Mouse (Mus musculus) embryonic facial prominence, embryonic 14.5 days (tissue): ENCODE data around the gene Inpp4b. TPM values are rescaled to one million over a fixed set of nuclear protein-coding genes. Genes with fewer than 3 reads are reported as not detected.

Experiments
- ATAC-seq: fragments of 200-750 bp; cut with Nextera tagmentation; 2 replicates; pipeline ENCODE4 v1.8.0; 2017; ENCODE audit warnings: low read depth, moderate number of reproducible peaks, moderate TSS enrichment
- DNase-seq: peaks from one replicate; pipeline ENCODE4 v3.0.0-alpha.2; 2015; ENCODE audit warnings: low spot score
- H3K27ac ChIP-seq: fragments of 300-500 bp; sonication (generic); replicated peaks from 2 replicates; pipeline ENCODE4 v1.5.1; 2014; ENCODE audit warnings: low read depth, mild to moderate bottlenecking, low read length, moderate library complexity
- H3K27me3 ChIP-seq: fragments of 300-500 bp; sonication (generic); replicated peaks from 2 replicates; pipeline ENCODE4 v1.6.1; 2014; ENCODE audit warnings: low read length; ENCODE audit not compliant: control insufficient read depth, insufficient read depth
- H3K36me3 ChIP-seq: fragments of 300-500 bp; sonication (generic); 2 replicates; pipeline ENCODE4 v1.6.1; 2014; ENCODE audit warnings: low read length, mixed read lengths; ENCODE audit not compliant: control insufficient read depth, insufficient read depth
- H3K4me1 ChIP-seq: fragments of 300-500 bp; sonication (generic); 2 replicates; pipeline ENCODE4 v1.6.1; 2014; ENCODE audit warnings: antibody characterized with exemption, low read length; ENCODE audit not compliant: control insufficient read depth, insufficient read depth
- H3K4me2 ChIP-seq: fragments of 300-500 bp; sonication (generic); 2 replicates; pipeline ENCODE4 v1.6.1; 2014; ENCODE audit warnings: low read depth, mild to moderate bottlenecking, low read length, moderate library complexity, mixed read lengths
- H3K4me3 ChIP-seq: fragments of 300-500 bp; sonication (generic); 2 replicates; pipeline ENCODE4 v1.5.1; 2014; ENCODE audit warnings: low read depth, mild to moderate bottlenecking, low read length
- H3K9ac ChIP-seq: fragments of 300-500 bp; sonication (generic); 2 replicates; pipeline ENCODE4 v1.6.1; 2014; ENCODE audit warnings: low read depth, mild to moderate bottlenecking, low read length, moderate library complexity, mixed read lengths
- H3K9me3 ChIP-seq: fragments of 300-500 bp; sonication (generic); 2 replicates; pipeline ENCODE4 v1.6.1; 2016; ENCODE audit warnings: low read length; ENCODE audit not compliant: control insufficient read depth
- WGBS: fragments of 180-500 bp; shearing (Covaris S2); extraction: QIAGEN DNeasy Blood & Tissue Kit; methylation state at CpG from one replicate; pipeline ENCODE4 v1.1.7; 2014; 5-methylcytosine and 5-hydroxymethylcytosine counted together
- polyA plus RNA-seq: library from polyadenylated mRNA; unstranded; fragments of >200 nt; fragmentation: Nextera tagmentation; extraction: Ambion mirVana; gene quantifications from 2 replicates; pipeline ENCODE4 v1.2.1, GENCODE M21; 2014

Gene Inpp4b
- polyA plus RNA-seq, 1 experiment from 2014 or later: 14.9 TPM

GRCm38 (mm10) chr8:81840512-81840911, 498.2 kb downstream of the Inpp4b start:
- H3K4me1 ChIP-seq: no peaks in the 10 kb centered on the region
- H3K4me3 ChIP-seq: no peak overlapping the region
- no peak overlapping the region for H3K4me2 ChIP-seq
- H3K9ac ChIP-seq: no peak overlapping the region
- no peaks in the 10 kb centered on the region for H3K9me3 ChIP-seq
- H3K36me3 ChIP-seq: no peaks in the 10 kb centered on the region
- no peaks in the 10 kb centered on the region for H3K27me3 ChIP-seq
- H3K27ac ChIP-seq: no peak overlapping the region
- DNase-seq (no peak), ATAC-seq (no peak)

DNA sequence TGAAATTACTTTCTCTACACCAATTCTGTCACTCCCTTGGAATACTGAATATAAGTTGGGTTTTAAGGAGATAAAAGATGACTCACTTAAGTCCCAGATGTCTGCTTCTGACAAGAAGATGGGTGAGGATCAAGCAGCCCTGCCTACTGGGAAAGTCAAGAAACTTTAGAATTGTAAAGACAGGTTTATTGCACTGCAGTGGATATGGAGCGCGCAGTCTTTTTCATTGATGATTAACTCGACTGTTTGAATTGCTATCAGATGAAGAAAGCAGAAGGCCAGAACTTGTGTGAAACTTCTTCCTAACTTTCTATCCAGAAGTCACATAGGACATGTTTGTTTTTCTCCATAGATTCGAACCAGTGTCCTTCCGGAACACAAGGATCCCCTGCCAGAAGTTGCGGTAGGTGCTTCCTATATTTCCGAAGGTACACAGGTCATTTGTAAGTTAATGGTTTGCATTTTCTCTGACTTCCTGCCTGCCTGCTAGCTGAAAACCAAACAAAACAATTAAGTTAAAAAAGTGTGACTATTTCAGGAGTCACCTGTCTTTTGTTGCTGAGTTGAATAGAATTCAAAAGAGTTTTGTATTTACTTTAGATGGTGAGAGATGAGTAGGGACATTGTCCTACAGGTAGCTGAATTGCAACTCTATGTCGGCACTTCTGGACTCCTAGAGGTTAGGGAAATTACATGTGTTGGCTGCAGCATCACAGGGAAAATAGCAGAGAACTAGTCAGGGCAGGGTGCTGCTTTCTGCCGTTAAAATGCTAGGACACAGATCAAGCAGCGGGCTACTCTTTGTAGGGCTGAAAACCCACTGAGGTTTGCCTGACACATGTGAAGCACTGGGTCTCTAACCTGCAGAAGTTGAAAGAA, 502.0 kb downstream of the Inpp4b start:
- no peak overlapping the region for H3K27ac ChIP-seq
- no peak overlapping the region for H3K4me2 ChIP-seq
- no peak overlapping the region for H3K9ac ChIP-seq
- DNase-seq (no peak), ATAC-seq (no peak)
- H3K9me3 ChIP-seq: no peaks in the 10 kb centered on the region
- H3K36me3 ChIP-seq: no peaks in the 10 kb centered on the region
- H3K4me1 ChIP-seq: no peaks in the 10 kb centered on the region
- H3K27me3 ChIP-seq: no peaks in the 10 kb centered on the region
- no peak overlapping the region for H3K4me3 ChIP-seq
- 86% methylated on average over 10 of the region's 10 CpGs for WGBS

DNA sequence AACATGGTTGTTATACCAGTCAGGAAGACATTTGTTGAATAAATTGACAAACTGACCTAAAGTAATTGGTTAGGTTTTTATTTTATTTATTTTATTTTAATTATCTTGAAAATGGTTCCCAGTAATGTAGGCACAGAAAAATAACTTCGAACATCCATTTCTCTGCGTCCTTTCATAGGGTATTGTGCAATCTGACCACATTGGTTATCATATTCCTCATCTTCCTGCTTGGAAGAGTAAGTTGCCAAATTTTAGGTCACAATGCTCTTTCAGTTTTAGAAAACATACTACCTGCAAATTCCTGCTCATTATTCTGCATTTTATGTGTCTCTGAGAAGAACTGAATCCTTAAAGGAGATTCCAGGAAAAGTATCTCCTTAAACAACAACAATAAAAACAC, 505.6 kb downstream of the Inpp4b start:
- no peak overlapping the region for H3K9ac ChIP-seq
- DNase-seq: no peak
- no peak overlapping the region for H3K4me2 ChIP-seq
- no peak overlapping the region for H3K4me3 ChIP-seq
- no peaks in the 10 kb centered on the region for H3K9me3 ChIP-seq
- H3K27ac ChIP-seq: no peak overlapping the region
- no peak for ATAC-seq
- no peaks in the 10 kb centered on the region for H3K4me1 ChIP-seq
- H3K27me3 ChIP-seq: no peaks in the 10 kb centered on the region
- H3K36me3 ChIP-seq: no peaks in the 10 kb centered on the region
- WGBS: 98% methylated on average over 2 of the region's 2 CpGs

DNA sequence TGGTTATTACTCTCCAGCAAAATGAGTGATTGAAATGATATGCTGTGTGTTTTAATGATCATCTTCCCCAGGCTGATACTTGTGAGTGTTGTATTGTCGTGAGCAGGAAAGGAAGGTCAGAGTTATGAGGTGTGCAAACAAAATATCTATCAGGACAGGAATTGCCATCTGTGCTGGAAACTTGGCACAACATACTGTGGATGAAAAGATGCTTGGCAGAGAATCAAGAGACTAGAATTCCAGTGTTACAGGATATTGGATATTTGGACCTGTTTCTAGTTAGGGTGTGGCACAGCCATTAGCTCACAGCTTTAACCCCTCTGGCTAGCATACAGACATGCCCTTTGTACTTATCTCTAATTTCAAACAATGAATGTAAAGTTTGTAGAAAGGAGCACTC, 507.6 kb downstream of the Inpp4b start:
- no peak overlapping the region for H3K27ac ChIP-seq
- H3K27me3 ChIP-seq: no peaks in the 10 kb centered on the region
- DNase-seq (no peak), ATAC-seq (no peak)
- H3K36me3 ChIP-seq: no peaks in the 10 kb centered on the region
- H3K4me2 ChIP-seq: no peak overlapping the region
- no peak overlapping the region for H3K9ac ChIP-seq
- H3K9me3 ChIP-seq: no peaks in the 10 kb centered on the region
- H3K4me3 ChIP-seq: no peak overlapping the region
- WGBS: 43% methylated on average over 1 of the region's 1 CpGs
- H3K4me1 ChIP-seq: no peaks in the 10 kb centered on the region

DNA sequence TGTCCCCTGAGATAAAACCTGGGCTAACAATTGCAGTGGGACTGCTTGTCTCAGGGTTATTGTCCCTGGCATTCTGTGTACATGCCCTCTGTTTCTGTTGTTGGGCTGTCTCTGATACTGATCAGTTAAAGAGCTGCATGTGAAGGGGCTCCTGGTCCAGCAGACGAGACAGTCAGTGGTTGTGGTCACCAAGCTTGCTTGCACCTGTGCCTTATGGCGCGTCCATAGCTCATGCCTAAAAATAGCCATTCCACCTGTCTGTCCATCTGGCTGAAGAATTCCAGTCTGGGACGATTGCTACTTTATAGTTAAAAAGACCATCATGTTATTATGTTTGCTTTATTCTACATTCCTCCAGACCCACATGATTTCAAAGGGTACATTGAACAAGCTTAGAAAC, 510.8 kb downstream of the Inpp4b start:
- H3K27me3 ChIP-seq: no peaks in the 10 kb centered on the region
- no peak overlapping the region for H3K4me2 ChIP-seq
- WGBS: 66% methylated on average over 4 of the region's 4 CpGs
- peak; percentile 27 for DNase-seq
- H3K9ac ChIP-seq: no peak overlapping the region
- H3K4me1 ChIP-seq: no peaks in the 10 kb centered on the region
- no peaks in the 10 kb centered on the region for H3K36me3 ChIP-seq
- no peak overlapping the region for H3K4me3 ChIP-seq
- H3K9me3 ChIP-seq: no peaks in the 10 kb centered on the region
- no peak for ATAC-seq
- H3K27ac ChIP-seq: no peak overlapping the region

DNA sequence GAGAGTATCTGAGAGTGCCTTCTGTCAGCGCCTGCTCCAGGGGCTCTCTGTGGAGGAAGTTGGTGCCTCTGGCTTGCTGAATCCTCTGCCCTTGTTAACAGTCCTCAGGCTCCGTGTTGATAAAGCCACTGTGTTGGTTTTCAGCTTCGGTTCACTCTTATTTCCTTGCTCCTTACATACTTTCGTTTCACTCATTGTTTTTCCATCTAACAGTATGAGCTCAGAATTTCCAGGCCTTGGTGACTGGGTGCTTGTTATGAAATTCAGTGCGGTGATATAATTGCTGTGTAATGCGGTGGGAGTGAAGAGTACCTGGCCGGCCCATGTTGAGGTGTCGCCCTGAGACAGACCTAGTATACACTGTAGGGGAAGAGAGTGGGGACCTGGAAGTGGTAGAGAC, 512.2 kb downstream of the Inpp4b start:
- Histone ChIP-seq H3K9ac (no peak overlapping the region), H3K27me3 (no peaks in the 10 kb centered on the region), H3K36me3 (no peaks in the 10 kb centered on the region), H3K4me1 (no peaks in the 10 kb centered on the region), H3K9me3 (no peaks in the 10 kb centered on the region), H3K4me2 (no peak overlapping the region), H3K4me3 (no peak overlapping the region), H3K27ac (no peak overlapping the region)
- no peak for ATAC-seq
- no peak for DNase-seq
- 66% methylated on average over 8 of the region's 8 CpGs for WGBS

- H3K4me2 ChIP-seq: no peak overlapping the region
- H3K27ac ChIP-seq: no peak overlapping the region
- no peaks in the 10 kb centered on the region for H3K36me3 ChIP-seq
- H3K9ac ChIP-seq: no peak overlapping the region
- H3K4me3 ChIP-seq: no peak overlapping the region
- H3K9me3 ChIP-seq: no peaks in the 10 kb centered on the region
- no peak for ATAC-seq
- no peaks in the 10 kb centered on the region for H3K27me3 ChIP-seq
- no peaks in the 10 kb centered on the region for H3K4me1 ChIP-seq
- 88% methylated on average over 1 of the region's 1 CpGs for WGBS
- DNase-seq: no peak
Measured at GRCm38 (mm10) chr8:81855009-81855408, 512.7 kb downstream of the Inpp4b start.

GRCm38 (mm10) chr8:81856120-81856519, 513.8 kb downstream of the Inpp4b start:
- no peaks in the 10 kb centered on the region for H3K36me3 ChIP-seq
- H3K4me2 ChIP-seq: no peak overlapping the region
- H3K4me3 ChIP-seq: no peak overlapping the region
- 60% methylated on average over 4 of the region's 4 CpGs for WGBS
- H3K27ac ChIP-seq: no peak overlapping the region
- H3K9ac ChIP-seq: no peak overlapping the region
- DNase-seq (no peak), ATAC-seq (no peak)
- no peaks in the 10 kb centered on the region for H3K9me3 ChIP-seq
- no peaks in the 10 kb centered on the region for H3K27me3 ChIP-seq
- no peaks in the 10 kb centered on the region for H3K4me1 ChIP-seq

DNA sequence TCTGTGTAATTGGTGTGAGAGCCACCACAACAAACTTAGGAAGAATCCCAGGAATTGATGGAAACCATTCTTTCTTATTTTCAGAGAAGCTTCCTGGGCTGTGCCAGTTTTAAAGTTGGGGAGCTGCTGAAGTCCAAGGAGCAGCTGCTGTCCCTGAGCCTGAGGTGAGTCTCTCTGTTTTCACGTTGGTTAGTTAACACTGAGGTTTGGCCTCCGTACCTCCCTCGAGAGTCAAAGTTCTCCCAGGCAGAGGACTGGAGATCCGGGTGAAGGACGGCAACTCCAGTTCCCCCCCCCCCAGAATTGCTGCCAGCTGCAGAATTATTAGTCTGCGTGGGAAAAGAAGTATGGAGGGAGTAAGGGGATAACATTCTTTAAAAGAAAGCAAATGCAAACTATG, 514.3 kb downstream of the Inpp4b start:
- no peaks in the 10 kb centered on the region for H3K4me1 ChIP-seq
- no peak for DNase-seq
- no peak overlapping the region for H3K4me2 ChIP-seq
- ATAC-seq: no peak
- H3K9me3 ChIP-seq: no peaks in the 10 kb centered on the region
- no peak overlapping the region for H3K27ac ChIP-seq
- H3K36me3 ChIP-seq: no peaks in the 10 kb centered on the region
- no peaks in the 10 kb centered on the region for H3K27me3 ChIP-seq
- WGBS: 30% methylated on average over 6 of the region's 6 CpGs
- no peak overlapping the region for H3K4me3 ChIP-seq
- H3K9ac ChIP-seq: no peak overlapping the region
